Mouse (Mus musculus) liver, embryonic 16.5 days (tissue): Measurements from ENCODE around the gene Kiz. TPM values are rescaled to one million over a fixed set of nuclear protein-coding genes. Genes with fewer than 3 reads are reported as not detected.
A peak's percentile ranks its signal among the peaks of the same experiment; 100 is the strongest.

ENCODE experiments used
- ATAC-seq: fragments of 200-750 bp; cut with Nextera tagmentation; 2 replicates; pipeline ENCODE4 v1.8.0; 2017; ENCODE audit warnings: low read depth, mild to moderate bottlenecking, moderate number of reproducible peaks, moderate library complexity
- H3K27ac ChIP-seq: fragments of 300-500 bp; sonication (generic); 2 replicates; pipeline ENCODE4 v1.5.1; 2014; ENCODE audit warnings: mild to moderate bottlenecking, low read length
- H3K27me3 ChIP-seq: fragments of 300-500 bp; sonication (generic); 2 replicates; pipeline ENCODE4 v1.6.1; 2014; ENCODE audit warnings: low read depth, low read length, mixed read lengths; ENCODE audit not compliant: control insufficient read depth, insufficient read depth
- H3K36me3 ChIP-seq: fragments of 300-500 bp; sonication (generic); 2 replicates; pipeline ENCODE4 v1.6.1; 2014; ENCODE audit warnings: mild to moderate bottlenecking; ENCODE audit not compliant: control insufficient read depth, insufficient read depth
- H3K4me1 ChIP-seq: fragments of 300-500 bp; sonication (generic); 2 replicates; pipeline ENCODE4 v1.6.1; 2014; ENCODE audit warnings: low read depth, low read length, mixed read lengths; ENCODE audit not compliant: control insufficient read depth
- H3K4me2 ChIP-seq: fragments of 300-500 bp; sonication (generic); 2 replicates; pipeline ENCODE4 v1.6.1; 2014; ENCODE audit warnings: low read depth, low read length, mixed read lengths
- H3K4me3 ChIP-seq: fragments of 300-500 bp; sonication (generic); 2 replicates; pipeline ENCODE4 v1.5.1; 2014; ENCODE audit warnings: low read depth, mild to moderate bottlenecking, low read length
- H3K9ac ChIP-seq: fragments of 300-500 bp; sonication (generic); 2 replicates; pipeline ENCODE4 v1.6.1; 2014; ENCODE audit warnings: low read depth, low read length
- H3K9me3 ChIP-seq: fragments of 300-500 bp; sonication (generic); replicated peaks from 2 replicates; pipeline ENCODE4 v1.6.1; 2016; ENCODE audit warnings: low read length; ENCODE audit not compliant: control insufficient read depth
- WGBS: fragments of 180-500 bp; shearing (Covaris S2); extraction: QIAGEN DNeasy Blood & Tissue Kit; methylation state at CpG from one replicate; pipeline ENCODE4 v1.1.7; 2014; ENCODE audit not compliant: insufficient replicate concordance; 5-methylcytosine and 5-hydroxymethylcytosine counted together
- polyA plus RNA-seq: library from polyadenylated mRNA; unstranded; fragments of >200 nt; fragmentation: Nextera tagmentation; extraction: Ambion mirVana; gene quantifications from 2 replicates; pipeline ENCODE4 v1.2.1, GENCODE M21; 2015

Gene Kiz
- polyA plus RNA-seq, 1 experiment from 2014 or later = 10.8 TPM

DNA sequence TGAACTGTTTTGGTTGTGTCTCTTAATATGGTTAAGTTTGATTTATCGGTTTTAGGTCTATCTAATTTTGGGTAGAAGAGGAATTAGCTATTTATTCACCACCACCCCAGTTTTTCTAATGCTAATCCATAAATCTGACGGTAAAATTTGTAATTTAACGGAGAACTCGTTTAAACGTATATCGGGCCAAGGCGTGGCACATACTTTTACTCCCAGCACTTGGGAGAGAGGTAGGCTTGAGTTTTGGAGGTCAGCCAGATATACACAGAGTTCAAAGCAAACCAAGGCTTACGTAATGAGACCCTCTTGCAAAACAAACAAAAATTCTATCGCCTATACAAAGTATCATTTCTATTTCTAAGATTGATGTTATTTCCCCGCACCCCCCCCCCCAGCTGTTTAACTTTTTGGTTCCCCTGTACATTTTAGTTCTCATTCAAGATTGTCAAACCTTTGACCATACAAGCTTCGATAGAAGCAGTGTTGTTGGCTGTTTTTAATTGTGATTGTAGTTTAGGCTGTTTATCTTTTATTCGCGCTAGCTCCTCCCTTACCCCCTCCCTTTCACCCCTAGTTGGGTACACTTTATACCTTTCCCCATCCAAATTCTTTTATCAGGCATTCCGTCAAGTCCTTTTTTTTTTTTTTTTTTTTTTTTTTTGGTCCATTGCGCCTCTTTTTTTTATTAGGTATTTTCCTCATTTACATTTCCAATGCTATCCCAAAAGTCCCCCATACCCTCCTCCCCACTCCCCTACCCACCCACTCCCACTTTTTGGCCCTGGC lies 158.6 kb downstream of the Kiz start:
- Histone ChIP-seq H3K9me3 (no peaks in the 10 kb centered on the region), H3K4me1 (peaks cover 19% of the 10 kb centered on the region), H3K9ac (peak overlapping the region; percentile 89), H3K4me3 (peak overlapping the region; percentile 97), H3K36me3 (no peaks in the 10 kb centered on the region), H3K27me3 (no peaks in the 10 kb centered on the region), H3K27ac (peak overlapping the region; percentile 94), H3K4me2 (peak overlapping the region; percentile 79)
- ATAC-seq = no peak
- 23% methylated on average over 15 of the region's 15 CpGs for WGBS

Other genes starting within 250 kb of the Kiz start
- 23.4 and 25.0 TPM in 2 replicates for gene Xrn2, start 157.1 kb downstream of the Kiz start, polyA plus RNA-seq
- not detected in 2 replicates for gene Nkx2-4, start 229.6 kb downstream of the Kiz start, polyA plus RNA-seq